Mouse (Mus musculus): Measurements from ENCODE around the gene Camk2b.

DNA sequence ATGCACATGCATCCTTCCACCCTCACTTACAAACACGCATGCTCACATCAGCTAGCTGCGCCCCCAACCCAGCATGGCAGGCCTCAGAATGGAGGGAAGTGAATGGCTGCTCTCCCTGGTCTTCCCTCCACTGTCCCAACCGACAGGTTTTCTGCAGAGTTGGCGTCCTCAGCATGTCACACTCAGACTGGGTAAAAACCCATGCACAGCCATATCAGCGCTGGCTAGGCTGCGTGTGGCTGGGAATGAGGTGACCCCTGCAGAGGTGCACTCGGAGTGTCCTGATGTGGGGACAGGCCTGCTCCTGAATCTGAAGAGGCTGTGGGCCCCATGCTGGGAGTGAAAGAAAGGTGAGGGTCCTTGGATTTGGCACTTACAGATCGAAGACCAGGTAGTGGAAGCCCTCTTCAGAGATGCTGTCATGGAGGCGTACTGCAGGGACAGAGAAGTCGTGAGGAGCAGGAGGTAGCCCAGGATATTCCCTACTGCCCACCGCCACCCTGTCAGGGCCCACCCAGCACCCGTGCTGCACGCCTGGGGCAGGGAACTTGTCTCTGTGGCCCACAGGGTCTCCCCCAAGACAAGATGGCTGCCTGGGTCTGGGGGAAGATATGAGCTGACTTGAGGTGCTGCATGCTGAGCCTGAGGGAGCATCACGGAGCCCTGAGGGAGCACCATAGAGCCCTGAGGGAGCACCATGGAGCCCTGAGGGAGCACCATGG is 65.0 kb downstream of the Camk2b start:
- no peak for TF ChIP-seq CTCF (IDR thresholded peaks at IDR 0.05; ENCODE audit: low read depth)
- no peak for TF ChIP-seq EP300 (IDR thresholded peaks at IDR 0.05; ENCODE audit: low read depth)
